Mouse (Mus musculus): ENCODE measurements around the gene Ripk1.

DNA sequence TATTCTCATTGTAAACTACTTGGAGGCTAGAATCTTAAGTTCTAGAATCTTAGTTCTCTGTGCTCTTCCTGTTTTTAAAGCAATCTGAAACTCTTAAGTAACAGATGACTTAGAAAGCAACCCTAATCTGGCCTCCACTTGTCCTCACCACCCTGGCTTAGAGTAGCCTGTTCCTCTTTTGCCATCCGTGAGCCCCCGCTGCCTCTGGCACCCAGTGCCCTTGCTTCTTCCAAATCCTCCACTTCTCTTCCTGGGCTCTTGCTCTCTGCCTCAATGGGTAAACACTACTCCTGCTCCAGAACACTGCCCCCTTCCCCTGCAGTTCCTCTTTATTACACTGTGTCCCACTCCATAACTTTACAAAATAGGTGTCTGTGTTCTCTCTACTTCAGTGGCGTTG lies 49.5 kb downstream of the Ripk1 start:
- no peak for TF ChIP-seq CTCF (IDR thresholded peaks at IDR 0.05; ENCODE audit: control insufficient read depth, insufficient read depth, insufficient read length)
- TF ChIP-seq USF1 (IDR thresholded peaks at IDR 0.05; ENCODE audit: low read depth): no peak
- TF ChIP-seq FOSL1 (IDR thresholded peaks at IDR 0.05; ENCODE audit: insufficient read depth, low read length, poor library complexity, severe bottlenecking): no peak
- TF ChIP-seq MAX (IDR thresholded peaks at IDR 0.05): no peak

Measured in C2C12 (cell line).